Mouse (Mus musculus) stomach, postnatal 0 days (tissue): ENCODE data around the gene Stt3b. TPM values are rescaled to one million over a fixed set of nuclear protein-coding genes. Genes with fewer than 3 reads are reported as not detected.

ENCODE experiments used
- ATAC-seq: fragments of 200-750 bp; cut with Nextera tagmentation; 2 replicates; pipeline ENCODE4 v1.8.0; 2017; ENCODE audit not compliant: low FRiP score, low TSS enrichment
- DNase-seq: peaks from one replicate; pipeline ENCODE4 v3.0.0-alpha.2; 2016; ENCODE audit warnings: low spot score
- H3K27ac ChIP-seq: fragments of 300-500 bp; sonication (generic); replicated peaks from 2 replicates; pipeline ENCODE4 v1.5.1; 2014; ENCODE audit warnings: mild to moderate bottlenecking, control low read depth
- H3K27me3 ChIP-seq: fragments of 300-500 bp; sonication (generic); 2 replicates; pipeline ENCODE4 v1.6.1; 2014; ENCODE audit warnings: low read length; ENCODE audit not compliant: control insufficient read depth, insufficient read depth
- H3K36me3 ChIP-seq: fragments of 300-500 bp; sonication (generic); 2 replicates; pipeline ENCODE4 v1.6.1; 2014; ENCODE audit warnings: low read length, mixed read lengths; ENCODE audit not compliant: control insufficient read depth, insufficient read depth
- H3K4me1 ChIP-seq: fragments of 300-500 bp; sonication (generic); replicated peaks from 2 replicates; pipeline ENCODE4 v1.6.1; 2014; ENCODE audit warnings: antibody characterized with exemption; ENCODE audit not compliant: control insufficient read depth, insufficient read depth
- H3K4me2 ChIP-seq: fragments of 300-500 bp; sonication (generic); replicated peaks from 2 replicates; pipeline ENCODE4 v1.6.1; 2014; ENCODE audit warnings: low read depth, mild to moderate bottlenecking, control low read depth, moderate library complexity
- H3K4me3 ChIP-seq: fragments of 300-500 bp; sonication (generic); 2 replicates; pipeline ENCODE4 v1.5.1; 2014; ENCODE audit warnings: low read depth, low read length, control low read depth
- H3K9ac ChIP-seq: fragments of 300-500 bp; sonication (generic); 2 replicates; pipeline ENCODE4 v1.6.1; 2014; ENCODE audit warnings: mild to moderate bottlenecking, low read length, control low read depth, mixed read lengths
- H3K9me3 ChIP-seq: fragments of 300-500 bp; sonication (generic); 2 replicates; pipeline ENCODE4 v1.6.1; 2016; ENCODE audit warnings: low read length; ENCODE audit not compliant: control insufficient read depth
- CTCF ChIP-seq: IDR thresholded peaks from 2 replicates; pipeline ENCODE4 v1.5.1; 2016; ENCODE audit warnings: antibody characterized with exemption, low read depth, mild to moderate bottlenecking, moderate library complexity
- EP300 ChIP-seq: optimal IDR thresholded peaks from 2 replicates; pipeline ENCODE3; 2016; ENCODE audit warnings: antibody characterized with exemption
- WGBS: fragments of 180-500 bp; shearing (Covaris S2); extraction: QIAGEN DNeasy Blood & Tissue Kit; methylation state at CpG from one replicate; pipeline ENCODE4 v1.1.7; 2014; 5-methylcytosine and 5-hydroxymethylcytosine counted together
- polyA plus RNA-seq: library from polyadenylated mRNA; unstranded; fragments of >200 nt; fragmentation: Nextera tagmentation; extraction: Ambion mirVana; gene quantifications from 2 replicates; pipeline ENCODE4 v1.2.1, GENCODE M21; 2015

Stt3b gene
- polyA plus RNA-seq, 1 experiment from 2014 or later, result 48.9 TPM

DNA sequence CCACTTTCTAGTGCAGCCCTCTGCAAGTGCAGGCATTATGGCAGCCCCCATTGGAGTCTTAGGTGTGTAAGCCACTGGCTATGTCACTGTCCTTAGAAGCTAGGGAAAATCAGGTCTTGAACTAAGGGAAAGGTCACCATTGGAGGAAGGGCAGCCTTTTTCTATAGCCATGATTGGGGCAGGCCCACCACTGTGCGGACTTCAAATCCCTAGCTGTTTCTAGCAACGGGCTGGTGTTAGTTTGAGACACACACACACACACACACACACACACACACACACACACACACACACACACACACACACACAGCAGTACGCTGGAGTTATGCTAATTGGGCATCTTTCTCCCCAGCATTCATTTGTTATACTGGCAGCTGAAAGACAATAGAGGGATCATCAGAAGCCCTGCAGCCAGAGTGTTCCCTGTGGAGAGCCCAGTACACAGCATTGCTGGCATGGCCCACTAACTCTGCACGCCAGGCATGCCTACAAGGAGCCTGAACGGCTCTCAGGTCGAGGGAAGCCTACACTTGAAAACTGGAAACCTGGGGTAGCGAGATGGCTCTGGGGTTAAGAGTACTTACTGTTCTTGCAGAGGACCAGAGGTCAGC is 85.4 kb downstream of the Stt3b start:
- no peaks in the 10 kb centered on the region for H3K4me1 ChIP-seq
- no peak overlapping the region for H3K9ac ChIP-seq
- no peak overlapping the region for H3K27ac ChIP-seq
- ATAC-seq (no peak), DNase-seq (no peak)
- WGBS, result 66% methylated on average over 7 of the region's 7 CpGs
- no peak overlapping the region for H3K4me2 ChIP-seq
- no peak overlapping the region for H3K4me3 ChIP-seq
- H3K9me3 ChIP-seq, result no peaks in the 10 kb centered on the region
- H3K36me3 ChIP-seq, result no peaks in the 10 kb centered on the region
- TF ChIP-seq CTCF (no peak), EP300 (no peak)
- no peaks in the 10 kb centered on the region for H3K27me3 ChIP-seq

DNA sequence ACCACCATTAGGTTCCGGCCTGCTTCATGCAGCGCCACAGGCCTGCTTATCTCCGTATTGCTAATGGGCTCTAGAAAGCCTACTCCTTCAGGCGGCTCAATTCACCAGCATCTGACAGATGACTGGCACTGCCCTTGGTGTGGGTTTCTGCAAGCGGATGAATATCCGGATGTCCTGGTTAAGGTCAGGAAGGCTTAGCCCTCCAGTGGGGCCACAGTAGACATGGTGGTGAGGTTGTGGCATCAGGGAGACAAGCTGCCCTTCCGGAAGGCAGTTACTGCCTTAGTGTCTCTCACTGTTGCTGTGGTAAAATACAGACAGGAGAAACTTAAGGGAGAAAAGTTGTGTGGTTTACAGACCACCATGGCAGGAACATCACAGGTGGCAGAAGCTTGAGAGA is 89.0 kb downstream of the Stt3b start:
- Histone ChIP-seq H3K9me3 (no peaks in the 10 kb centered on the region), H3K27ac (no peak overlapping the region), H3K4me1 (no peaks in the 10 kb centered on the region), H3K27me3 (no peaks in the 10 kb centered on the region), H3K4me2 (no peak overlapping the region), H3K9ac (no peak overlapping the region), H3K4me3 (no peak overlapping the region), H3K36me3 (no peaks in the 10 kb centered on the region)
- ATAC-seq (no peak), DNase-seq (no peak)
- TF ChIP-seq CTCF (no peak), EP300 (no peak)
- WGBS, result 90% methylated on average over 7 of the region's 7 CpGs

DNA sequence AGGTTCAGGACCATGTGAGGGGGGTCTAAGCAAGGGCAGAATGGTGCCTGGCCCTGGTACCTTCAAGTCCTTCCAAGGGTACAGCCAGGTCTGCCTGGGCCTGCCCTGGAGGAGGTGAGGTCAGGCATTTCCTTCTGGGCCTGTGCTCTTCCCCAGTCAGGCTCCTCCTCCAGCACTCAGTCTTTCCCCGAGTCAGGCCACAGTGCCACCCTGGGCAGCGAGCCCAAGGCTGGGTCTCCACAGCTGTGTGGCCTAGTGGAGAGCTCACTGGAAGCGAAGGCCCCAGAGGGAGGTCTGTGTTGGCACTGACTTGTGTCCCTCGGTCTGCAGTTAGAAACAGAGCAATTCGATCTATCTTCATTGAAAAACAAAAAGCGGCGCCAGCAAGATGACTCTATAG is 89.8 kb downstream of the Stt3b start:
- H3K9me3 ChIP-seq, result no peaks in the 10 kb centered on the region
- 74% methylated on average over 7 of the region's 7 CpGs for WGBS
- H3K4me1 ChIP-seq, result no peaks in the 10 kb centered on the region
- H3K27ac ChIP-seq, result no peak overlapping the region
- no peak overlapping the region for H3K4me2 ChIP-seq
- TF ChIP-seq EP300 (no peak), CTCF (no peak)
- DNase-seq, result no peak
- no peaks in the 10 kb centered on the region for H3K27me3 ChIP-seq
- H3K4me3 ChIP-seq, result no peak overlapping the region
- H3K9ac ChIP-seq, result no peak overlapping the region
- no peaks in the 10 kb centered on the region for H3K36me3 ChIP-seq
- no peak for ATAC-seq

DNA sequence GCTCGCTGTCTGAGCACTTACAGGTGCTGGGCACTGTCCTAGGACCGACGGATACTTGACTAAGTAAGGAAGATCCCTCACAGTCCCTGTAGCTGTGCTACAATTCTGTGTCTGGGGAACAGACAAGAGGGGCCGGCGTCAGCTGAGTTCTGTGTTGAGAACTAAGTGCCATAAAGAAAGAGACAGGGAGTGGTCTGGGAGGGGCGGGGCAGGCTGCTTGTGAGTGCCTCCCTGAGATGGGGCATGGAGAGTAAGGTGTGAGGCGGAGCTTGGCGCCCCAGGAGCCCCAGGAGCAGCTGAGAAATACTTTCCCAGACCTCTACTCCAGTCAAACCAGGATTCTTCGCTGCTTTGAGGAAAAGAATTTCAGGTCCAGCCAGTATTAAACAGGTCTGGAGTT is 92.2 kb downstream of the Stt3b start:
- H3K27ac ChIP-seq, result no peak overlapping the region
- no peak overlapping the region for H3K4me2 ChIP-seq
- WGBS, result 26% methylated on average over 9 of the region's 9 CpGs
- no peak for TF ChIP-seq CTCF
- TF ChIP-seq EP300, result no peak
- peak; percentile 44 for DNase-seq
- H3K36me3 ChIP-seq, result no peaks in the 10 kb centered on the region
- H3K4me3 ChIP-seq, result no peak overlapping the region
- no peaks in the 10 kb centered on the region for H3K27me3 ChIP-seq
- no peaks in the 10 kb centered on the region for H3K4me1 ChIP-seq
- H3K9me3 ChIP-seq, result no peaks in the 10 kb centered on the region
- H3K9ac ChIP-seq, result no peak overlapping the region
- no peak for ATAC-seq

DNA sequence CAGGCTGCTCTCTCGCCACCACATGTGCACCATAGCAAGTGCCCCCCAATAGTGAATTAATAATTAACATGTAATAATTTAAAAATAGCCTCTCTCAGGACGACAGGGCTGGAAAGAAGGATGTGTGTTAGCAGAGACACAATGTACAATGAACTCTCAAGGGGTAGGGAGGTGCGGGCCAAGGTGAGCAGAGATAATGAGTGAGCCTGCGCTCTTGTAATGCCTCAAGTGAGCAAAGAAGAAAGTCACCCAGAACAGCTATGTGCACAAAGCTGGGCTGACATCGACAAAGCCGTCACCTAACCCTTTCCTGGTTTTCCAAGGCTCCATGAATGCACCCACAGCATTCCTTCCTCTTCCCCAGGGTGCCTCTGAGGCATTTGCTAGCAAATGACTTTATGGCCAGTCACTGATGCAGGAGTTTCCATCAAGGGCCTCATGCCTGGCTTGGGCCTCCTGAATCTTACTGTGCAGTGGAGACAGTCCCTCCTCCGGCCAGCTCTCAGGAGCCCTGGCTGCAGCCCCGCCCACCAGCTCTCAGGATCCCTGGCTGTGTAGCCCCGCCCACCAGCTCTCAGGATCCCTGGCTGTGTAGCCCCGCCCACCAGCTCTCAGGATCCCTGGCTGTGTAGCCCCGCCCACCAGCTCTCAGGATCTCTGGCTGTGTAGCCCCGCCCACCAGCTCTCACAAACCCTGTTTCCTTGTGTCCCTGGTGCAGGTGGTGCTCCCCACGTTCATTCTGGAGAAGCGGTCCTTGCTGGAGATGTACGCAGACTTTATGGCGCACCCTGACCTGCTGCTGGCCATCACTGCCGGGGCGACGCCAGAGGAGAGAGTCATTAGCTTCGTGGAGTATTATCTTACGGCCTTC is 94.2 kb downstream of the Stt3b start:
- no peaks in the 10 kb centered on the region for H3K27me3 ChIP-seq
- no peak overlapping the region for H3K9ac ChIP-seq
- no peak overlapping the region for H3K4me2 ChIP-seq
- peak; percentile 70 for DNase-seq
- 37% methylated on average over 20 of the region's 21 CpGs for WGBS
- H3K9me3 ChIP-seq, result no peaks in the 10 kb centered on the region
- H3K36me3 ChIP-seq, result no peaks in the 10 kb centered on the region
- no peaks in the 10 kb centered on the region for H3K4me1 ChIP-seq
- TF ChIP-seq CTCF (no peak), EP300 (no peak)
- H3K27ac ChIP-seq, result no peak overlapping the region
- ATAC-seq, result peak; percentile 67
- no peak overlapping the region for H3K4me3 ChIP-seq
